Mouse (Mus musculus): Measurements from ENCODE around the gene Ints4. TPM values are rescaled to one million over a fixed set of nuclear protein-coding genes. Genes with fewer than 3 reads are reported as not detected.

The Ints4 gene
- polyA plus RNA-seq (2015; fragmentation: Illumina TruSeq; extraction: RNeasy Lipid Tissue Mini Kit (QIAGEN cat#74804); ENCODE audit: low read depth, low replicate concordance): 28.7 TPM

DNA sequence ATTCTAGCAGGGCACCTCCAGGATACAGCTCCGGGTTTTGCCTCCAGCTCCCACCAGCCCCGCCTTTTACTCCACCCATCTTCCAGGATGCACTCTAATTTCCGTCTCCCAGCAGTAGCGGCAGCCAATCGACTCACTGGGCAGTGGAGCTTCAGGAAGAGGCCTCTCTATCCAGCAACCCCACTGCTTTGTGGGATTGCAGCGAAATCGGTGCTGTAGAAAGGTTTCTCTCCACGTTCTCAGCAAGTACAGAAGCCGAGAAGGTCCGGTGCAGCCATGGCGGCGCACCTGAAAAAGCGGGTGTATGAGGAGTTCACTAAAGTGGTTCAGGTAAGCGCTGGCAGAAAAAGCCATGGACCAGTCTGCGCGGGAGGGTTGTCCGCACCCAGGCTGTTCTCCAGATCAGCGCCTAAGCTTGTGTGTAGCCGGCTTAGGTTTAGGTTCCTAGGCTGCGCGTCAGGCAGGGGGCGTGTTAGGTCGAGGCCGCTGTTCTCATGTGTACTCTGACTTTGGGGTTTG, at the start of gene Ints4:
Gene Ints4, plus strand, starts transcription at position 136 of the 519 bp plus-strand sequence.

DNA sequence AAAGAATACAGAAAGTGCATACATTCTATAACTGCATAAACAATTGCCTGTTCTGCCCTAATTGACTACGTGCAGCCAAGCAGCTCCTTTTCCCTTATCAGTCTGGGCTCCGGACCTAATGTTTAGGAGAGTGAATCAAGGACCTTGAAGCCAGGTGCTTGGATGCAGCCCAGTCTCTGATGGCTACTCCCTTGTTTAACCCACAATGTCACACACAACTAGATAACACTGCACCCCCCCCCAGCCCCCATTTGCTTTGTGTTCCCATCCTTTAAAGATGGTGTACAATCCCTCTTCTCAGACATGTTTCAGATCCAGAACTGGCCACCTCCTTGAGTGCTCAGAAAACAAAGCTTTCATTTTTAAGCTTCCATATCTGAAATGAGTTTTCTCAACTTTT, 29.7 kb upstream of the Ints4 start, which contains the start of gene Kctd14:
Gene Kctd14, plus strand, starts transcription at position 301 of the 400 bp plus-strand sequence.

GRCm38 (mm10) chr7:97579067-97579975, 98.6 kb downstream of the Ints4 start, which contains the start of the genes Aamdc and Rsf1:
Gene Aamdc, minus strand, starts transcription at chr7:97579497.
Gene Rsf1, plus strand, starts transcription at chr7:97579889.

Other genes with a start within 250 kb of the Ints4 start
- gene Usp35, start 148.9 kb upstream of the Ints4 start, polyA plus RNA-seq (2015; fragmentation: Illumina TruSeq; extraction: RNeasy Lipid Tissue Mini Kit (QIAGEN cat#74804); ENCODE audit: low read depth, low replicate concordance): 11.6 TPM
- 17.1 TPM for gene Kctd21, start 148.6 kb upstream of the Ints4 start, polyA plus RNA-seq (2015; fragmentation: Illumina TruSeq; extraction: RNeasy Lipid Tissue Mini Kit (QIAGEN cat#74804); ENCODE audit: low read depth, low replicate concordance)
- 8.3 TPM for gene Alg8, start 109.3 kb upstream of the Ints4 start, polyA plus RNA-seq (2015; fragmentation: Illumina TruSeq; extraction: RNeasy Lipid Tissue Mini Kit (QIAGEN cat#74804); ENCODE audit: low read depth, low replicate concordance)
- 419 TPM for gene Ndufc2, start 81.0 kb upstream of the Ints4 start, polyA plus RNA-seq (2015; fragmentation: Illumina TruSeq; extraction: RNeasy Lipid Tissue Mini Kit (QIAGEN cat#74804); ENCODE audit: low read depth, low replicate concordance)
- gene Thrsp, start 63.2 kb upstream of the Ints4 start, polyA plus RNA-seq (2015; fragmentation: Illumina TruSeq; extraction: RNeasy Lipid Tissue Mini Kit (QIAGEN cat#74804); ENCODE audit: low read depth, low replicate concordance): 38.8 TPM
- gene Kctd14, start 29.6 kb upstream of the Ints4 start, polyA plus RNA-seq (2015; fragmentation: Illumina TruSeq; extraction: RNeasy Lipid Tissue Mini Kit (QIAGEN cat#74804); ENCODE audit: low read depth, low replicate concordance): 3.0 TPM
- gene Aamdc, start 98.5 kb downstream of the Ints4 start, polyA plus RNA-seq (2015; fragmentation: Illumina TruSeq; extraction: RNeasy Lipid Tissue Mini Kit (QIAGEN cat#74804); ENCODE audit: low read depth, low replicate concordance): 69.8 TPM
- 14.4 TPM for gene Rsf1, start 98.9 kb downstream of the Ints4 start, polyA plus RNA-seq (2015; fragmentation: Illumina TruSeq; extraction: RNeasy Lipid Tissue Mini Kit (QIAGEN cat#74804); ENCODE audit: low read depth, low replicate concordance)
- gene Clns1a, start 215.7 kb downstream of the Ints4 start, polyA plus RNA-seq (2015; fragmentation: Illumina TruSeq; extraction: RNeasy Lipid Tissue Mini Kit (QIAGEN cat#74804); ENCODE audit: low read depth, low replicate concordance): 122 TPM

All from brain, adult 10 weeks (tissue).